Mouse (Mus musculus) Patski (cell line): ENCODE measurements around the gene Rnf128. TPM values are rescaled to one million over a fixed set of nuclear protein-coding genes. Genes with fewer than 3 reads are reported as not detected.
A peak's percentile ranks its signal among the peaks of the same experiment; 100 is the strongest.

Source experiments
- ATAC-seq: fragments of 100-300 bp; one replicate; pipeline ENCODE4 v1.8.0; 2021
- CTCF ChIA-PET: fragments of 350-600 bp; sonication (Branson Sonifier 250); formaldehyde crosslinking; loops from one replicate; lab custom pipeline; 2022; ENCODE audit warnings: inconsistent platforms; lab: Charles Lee
- POLR2A ChIA-PET: fragments of 350-600 bp; sonication (Branson Sonifier 250); formaldehyde crosslinking; loops from one replicate; lab custom pipeline; 2022; ENCODE audit warnings: antibody characterized with exemption, inconsistent platforms; lab: Charles Lee
- DNase-seq: peaks from one replicate; pipeline ENCODE4 v3.0.0-alpha.2; 2011; ENCODE audit warnings: low read depth, low spot score
- H3K27me3 ChIP-seq: fragments of 371-371 bp; one replicate; pipeline ENCODE4 v1.5.1; 2021
- CTCF ChIP-seq: fragments of 100-300 bp; IDR thresholded peaks from one replicate; pipeline ENCODE4 v1.5.1; 2021
- in situ Hi-C: fragments of 300-500 bp; cut with MboI; formaldehyde crosslinking; loops from 3 replicates; pipeline ENCODE4 v1.11.1; 2018; ENCODE audit warnings: low pct_unique_long_range_greater_than_20kb, mixed read lengths
- polyA plus RNA-seq: library from polyadenylated mRNA; unstranded; gene quantifications from one replicate; pipeline ENCODE4 v1.2.3, GENCODE M21; 2021

Rnf128 gene
- polyA plus RNA-seq, 1 experiment from 2014 or later: 54.2 TPM

- H3K27me3 ChIP-seq: peaks cover 19% of the 10 kb centered on the region
- in situ Hi-C loops: no loop called here
- DNase-seq (no peak), ATAC-seq (no peak)
- CTCF ChIA-PET: interaction anchor here (0.8 kb wide), 1 partner anchor 73 kb away, joined by 3 read pairs; no protein-coding TSS in a partner anchor
- no peak for TF ChIP-seq CTCF
- POLR2A ChIA-PET: no interaction called here
These were observed 71.6 kb downstream of the Rnf128 start for GRCm38 (mm10) chrX:139634758-139635157.

- ChIA-PET CTCF (interaction anchor here (0.8 kb wide), 1 partner anchor 9 kb away, joined by 3 read pairs; no protein-coding TSS in a partner anchor), POLR2A (interaction anchor here (0.6 kb wide), 1 partner anchor 117 kb away, joined by 5 read pairs; no protein-coding TSS in a partner anchor)
- TF ChIP-seq CTCF: no peak
- ATAC-seq (no peak), DNase-seq (no peak)
- peaks cover 27% of the 10 kb centered on the region for H3K27me3 ChIP-seq
- in situ Hi-C loops: no loop called here
These were observed 76.6 kb downstream of the Rnf128 start for GRCm38 (mm10) chrX:139639744-139640143.

- DNase-seq (no peak), ATAC-seq (no peak)
- H3K27me3 ChIP-seq: peaks cover 27% of the 10 kb centered on the region
- no peak for TF ChIP-seq CTCF
- in situ Hi-C loops: no loop called here
- CTCF ChIA-PET: interaction anchor here (0.8 kb wide), 1 partner anchor 10 kb away, joined by 3 read pairs; no protein-coding TSS in a partner anchor
- POLR2A ChIA-PET: no interaction called here
These were observed 77.3 kb downstream of the Rnf128 start for GRCm38 (mm10) chrX:139640418-139640817.

- DNase-seq: no peak
- POLR2A ChIA-PET: interaction anchor here (0.6 kb wide), 1 partner anchor 123 kb away, joined by 3 read pairs; no protein-coding TSS in a partner anchor
- in situ Hi-C loops: no loop called here
These were observed 89.1 kb downstream of the Rnf128 start for GRCm38 (mm10) chrX:139652226-139652625.

GRCm38 (mm10) chrX:139653292-139653691 is 90.2 kb downstream of the Rnf128 start:
- ATAC-seq: no peak
- in situ Hi-C loops: no loop called here
- peaks cover 23% of the 10 kb centered on the region for H3K27me3 ChIP-seq
- no peak for DNase-seq
- ChIA-PET POLR2A (no interaction called here), CTCF (no interaction called here)
- no peak for TF ChIP-seq CTCF

More at GRCm38 (mm10) chrX:139652226-139652625, 89.1 kb downstream of the Rnf128 start:
- CTCF ChIA-PET: interaction anchor here (0.9 kb wide), 1 partner anchor 20 kb away, joined by 3 read pairs; no protein-coding TSS in a partner anchor
- TF ChIP-seq CTCF: no peak
- ATAC-seq: no peak
- peaks cover 26% of the 10 kb centered on the region for H3K27me3 ChIP-seq

GRCm38 (mm10) chrX:139654350-139655063 is 91.4 kb downstream of the Rnf128 start:
- ChIA-PET POLR2A (no interaction called here), CTCF (interaction anchor here (1.6 to 2.2 kb wide), 2 partner anchors 13 to 56 kb away, joined by 3 to 11 read pairs; no protein-coding TSS in a partner anchor)
- DNase-seq (no peak), ATAC-seq (no peak)
- in situ Hi-C loops: no loop called here
- no peak for TF ChIP-seq CTCF
- peaks cover 24% of the 10 kb centered on the region for H3K27me3 ChIP-seq

- POLR2A ChIA-PET: no interaction called here
- TF ChIP-seq CTCF: peak; percentile 57
- no peak for DNase-seq
- no peak for ATAC-seq
- in situ Hi-C loops: loop anchor here (5.0 to 10.0 kb wide), 2 partner anchors 240 to 287 kb away; no protein-coding TSS in a partner anchor
- peaks cover 32% of the 10 kb centered on the region for H3K27me3 ChIP-seq
- CTCF ChIA-PET: no interaction called here
These were observed 99.0 kb downstream of the Rnf128 start for GRCm38 (mm10) chrX:139662111-139662510.

GRCm38 (mm10) chrX:139665829-139666228 is 102.7 kb downstream of the Rnf128 start:
- in situ Hi-C loops: loop anchor here (10.0 kb wide), 1 partner anchor 291 kb away; no protein-coding TSS in a partner anchor
- POLR2A ChIA-PET: no interaction called here
- CTCF ChIA-PET: interaction anchor here (1.4 to 1.9 kb wide), 2 partner anchors 15 to 249 kb away, joined by 4 to 7 read pairs; no protein-coding TSS in a partner anchor
- DNase-seq (no peak), ATAC-seq (no peak)
- H3K27me3 ChIP-seq: peaks cover 33% of the 10 kb centered on the region
- no peak for TF ChIP-seq CTCF

- POLR2A ChIA-PET: no interaction called here
- no peak for TF ChIP-seq CTCF
- ATAC-seq (peak; percentile 20), DNase-seq (no peak)
- CTCF ChIA-PET: interaction anchor here (1.2 kb wide), 1 partner anchor 9 kb away, joined by 3 read pairs; no protein-coding TSS in a partner anchor
- H3K27me3 ChIP-seq: peaks cover 15% of the 10 kb centered on the region
- in situ Hi-C loops: no loop called here
These were observed 121.3 kb downstream of the Rnf128 start for GRCm38 (mm10) chrX:139684410-139684774.

GRCm38 (mm10) chrX:139684775-139685695 is 121.9 kb downstream of the Rnf128 start, which contains the start of gene Tbc1d8b:
Tbc1d8b (plus strand) TSS chrX:139684996.
- POLR2A ChIA-PET: no interaction called here
- in situ Hi-C loops: no loop called here
- peak; percentile 44 for DNase-seq
- H3K27me3 ChIP-seq: peaks cover 15% of the 10 kb centered on the region
- ATAC-seq: peak; percentile 95
- CTCF ChIA-PET: interaction anchor here (1.2 kb wide), 1 partner anchor 10 kb away, joined by 3 read pairs; no protein-coding TSS in a partner anchor
- no peak for TF ChIP-seq CTCF
